Mouse (Mus musculus): ENCODE data around the gene Tnfrsf19.
A peak's percentile ranks its signal among the peaks of the same experiment; 100 is the strongest.

Gene Tnfrsf19

GRCm38 (mm10) chr14:61040236-61040635 is 6.1 kb downstream of the Tnfrsf19 start:
- no peak for TF ChIP-seq GATA4 (IDR thresholded peaks at IDR 0.05; ENCODE audit: insufficient replicate concordance, low read length)

GRCm38 (mm10) chr14:61038082-61038472 is 8.2 kb downstream of the Tnfrsf19 start:
- TF ChIP-seq GATA4 (IDR thresholded peaks at IDR 0.05; ENCODE audit: insufficient replicate concordance, low read length), result no peak

- TF ChIP-seq GATA4 (IDR thresholded peaks at IDR 0.05; ENCODE audit: insufficient replicate concordance, low read length), result no peak
Observed at GRCm38 (mm10) chr14:61037321-61038081, 8.8 kb downstream of the Tnfrsf19 start.

GRCm38 (mm10) chr14:61030366-61030765 is 15.9 kb downstream of the Tnfrsf19 start:
- TF ChIP-seq GATA4 (IDR thresholded peaks at IDR 0.05; ENCODE audit: insufficient replicate concordance, low read length), result no peak

GRCm38 (mm10) chr14:61024006-61024405 is 22.3 kb downstream of the Tnfrsf19 start:
- TF ChIP-seq GATA4 (IDR thresholded peaks at IDR 0.05; ENCODE audit: insufficient replicate concordance, low read length), result 0 out of 2 replicates have a peak, but pooled peaks have one; percentile 16

- TF ChIP-seq GATA4 (IDR thresholded peaks at IDR 0.05; ENCODE audit: insufficient replicate concordance, low read length), result no peak
Observed at GRCm38 (mm10) chr14:61022383-61022782, 23.9 kb downstream of the Tnfrsf19 start.

GRCm38 (mm10) chr14:61020968-61021367 is 25.3 kb downstream of the Tnfrsf19 start:
- no peak for TF ChIP-seq GATA4 (IDR thresholded peaks at IDR 0.05; ENCODE audit: insufficient replicate concordance, low read length)

GRCm38 (mm10) chr14:61019880-61020279 is 26.4 kb downstream of the Tnfrsf19 start:
- no peak for TF ChIP-seq GATA4 (IDR thresholded peaks at IDR 0.05; ENCODE audit: insufficient replicate concordance, low read length)

- TF ChIP-seq GATA4 (IDR thresholded peaks at IDR 0.05; ENCODE audit: insufficient replicate concordance, low read length), result no peak
Observed at GRCm38 (mm10) chr14:61014544-61014943, 31.7 kb downstream of the Tnfrsf19 start.

- TF ChIP-seq GATA4 (IDR thresholded peaks at IDR 0.05; ENCODE audit: insufficient replicate concordance, low read length), result no peak
Observed at GRCm38 (mm10) chr14:61012397-61012931, 33.8 kb downstream of the Tnfrsf19 start.

GRCm38 (mm10) chr14:61011621-61012174 is 34.6 kb downstream of the Tnfrsf19 start:
- TF ChIP-seq GATA4 (IDR thresholded peaks at IDR 0.05; ENCODE audit: insufficient replicate concordance, low read length), result no peak

GRCm38 (mm10) chr14:61005127-61005837 is 41.0 kb downstream of the Tnfrsf19 start:
- no peak for TF ChIP-seq GATA4 (IDR thresholded peaks at IDR 0.05; ENCODE audit: insufficient replicate concordance, low read length)

GRCm38 (mm10) chr14:61003676-61004075 is 42.6 kb downstream of the Tnfrsf19 start:
- no peak for TF ChIP-seq GATA4 (IDR thresholded peaks at IDR 0.05; ENCODE audit: insufficient replicate concordance, low read length)

GRCm38 (mm10) chr14:61000072-61000471 is 46.2 kb downstream of the Tnfrsf19 start:
- TF ChIP-seq GATA4 (IDR thresholded peaks at IDR 0.05; ENCODE audit: insufficient replicate concordance, low read length), result no peak

GRCm38 (mm10) chr14:60996556-60996955 is 49.7 kb downstream of the Tnfrsf19 start:
- no peak for TF ChIP-seq GATA4 (IDR thresholded peaks at IDR 0.05; ENCODE audit: insufficient replicate concordance, low read length)

- TF ChIP-seq GATA4 (IDR thresholded peaks at IDR 0.05; ENCODE audit: insufficient replicate concordance, low read length), result no peak
Observed at GRCm38 (mm10) chr14:60993506-60993905, 52.8 kb downstream of the Tnfrsf19 start.

Data from liver, adult (tissue).